Mouse (Mus musculus): ENCODE data around the gene Tuba3a. TPM values are rescaled to one million over a fixed set of nuclear protein-coding genes. Genes with fewer than 3 reads are reported as not detected.
"Not testable (repeated sequence)": the region's sequence is repeated elsewhere in the genome, so short reads cannot be mapped to it uniquely, and the experiment has no call there.

Gene Tuba3a
- total RNA-seq, 2 experiments from 2014 or later = not detected

- no peak for DNase-seq (ENCODE audit: low spot score)
- intact Hi-C loops (cut with DNase I) = no loop called here
These were observed 23.6 kb upstream of the Tuba3a start for GRCm38 (mm10) chr6:125309406-125309805.

- DNase-seq (ENCODE audit: low spot score) = no peak
- intact Hi-C loops (cut with DNase I) = no loop called here
These were observed 23.1 kb upstream of the Tuba3a start for GRCm38 (mm10) chr6:125308921-125309320.

GRCm38 (mm10) chr6:125307091-125307490 lies 21.2 kb upstream of the Tuba3a start:
- intact Hi-C loops (cut with DNase I) = no loop called here

GRCm38 (mm10) chr6:125305465-125305864 lies 19.6 kb upstream of the Tuba3a start:
- intact Hi-C loops (cut with DNase I) = no loop called here

More at GRCm38 (mm10) chr6:125307091-125307490, 21.2 kb upstream of the Tuba3a start:
- no peak for DNase-seq (ENCODE audit: low spot score)

GRCm38 (mm10) chr6:125304408-125304807 lies 18.6 kb upstream of the Tuba3a start:
- intact Hi-C loops (cut with DNase I); DNase-seq (ENCODE audit: low spot score): not testable (repeated sequence)

More at GRCm38 (mm10) chr6:125305465-125305864, 19.6 kb upstream of the Tuba3a start:
- no peak for DNase-seq (ENCODE audit: low spot score)

GRCm38 (mm10) chr6:125303242-125303641 lies 17.4 kb upstream of the Tuba3a start:
- no peak for DNase-seq (ENCODE audit: low spot score)
- intact Hi-C loops (cut with DNase I) = no loop called here

- intact Hi-C loops (cut with DNase I) = no loop called here
- no peak for DNase-seq (ENCODE audit: low spot score)
These were observed 16.6 kb upstream of the Tuba3a start for GRCm38 (mm10) chr6:125302231-125302982.

GRCm38 (mm10) chr6:125300982-125301381 lies 15.1 kb upstream of the Tuba3a start:
- DNase-seq (ENCODE audit: low spot score) = no peak
- intact Hi-C loops (cut with DNase I) = no loop called here

- intact Hi-C loops (cut with DNase I) = no loop called here
- DNase-seq (ENCODE audit: low spot score) = no peak
These were observed 11.4 kb upstream of the Tuba3a start for GRCm38 (mm10) chr6:125297149-125297820.

GRCm38 (mm10) chr6:125294049-125294448 lies 8.2 kb upstream of the Tuba3a start:
- intact Hi-C loops (cut with DNase I) = no loop called here

GRCm38 (mm10) chr6:125292256-125292655 lies 6.4 kb upstream of the Tuba3a start:
- intact Hi-C loops (cut with DNase I) = no loop called here
- no peak for DNase-seq (ENCODE audit: low spot score)

More at GRCm38 (mm10) chr6:125294049-125294448, 8.2 kb upstream of the Tuba3a start:
- DNase-seq (ENCODE audit: low spot score) = no peak

- DNase-seq (ENCODE audit: low spot score) = no peak
- intact Hi-C loops (cut with DNase I) = no loop called here
These were observed 5.5 kb upstream of the Tuba3a start for GRCm38 (mm10) chr6:125291329-125291728.

GRCm38 (mm10) chr6:125288730-125289129 lies 2.9 kb upstream of the Tuba3a start:
- no peak for DNase-seq (ENCODE audit: low spot score)

GRCm38 (mm10) chr6:125286944-125287343 lies 1.1 kb upstream of the Tuba3a start:
- intact Hi-C loops (cut with DNase I) = no loop called here
- no peak for DNase-seq (ENCODE audit: low spot score)

More at GRCm38 (mm10) chr6:125288730-125289129, 2.9 kb upstream of the Tuba3a start:
- intact Hi-C loops (cut with DNase I) = no loop called here

- DNase-seq (ENCODE audit: low spot score) = no peak
- intact Hi-C loops (cut with DNase I) = no loop called here
These were observed 1.1 kb downstream of the Tuba3a start for GRCm38 (mm10) chr6:125284751-125285150.

- intact Hi-C loops (cut with DNase I) = no loop called here
- DNase-seq (ENCODE audit: low spot score) = no peak
These were observed 1.6 kb downstream of the Tuba3a start for GRCm38 (mm10) chr6:125284250-125284649.

- DNase-seq (ENCODE audit: low spot score); intact Hi-C loops (cut with DNase I): not testable (repeated sequence)
These were observed 3.1 kb downstream of the Tuba3a start for GRCm38 (mm10) chr6:125282721-125283120.

GRCm38 (mm10) chr6:125279729-125280128 lies 6.1 kb downstream of the Tuba3a start:
- intact Hi-C loops (cut with DNase I) = loop anchor here (5.0 kb wide), 1 partner anchor 48 kb away; no protein-coding TSS in a partner anchor
- no peak for DNase-seq (ENCODE audit: low spot score)

- intact Hi-C loops (cut with DNase I) = loop anchor here (2.0 to 5.0 kb wide), 5 partner anchors 52 to 228 kb away; partner anchors contain the start of genes Acrbp and Iffo1
- no peak for DNase-seq (ENCODE audit: low spot score)
These were observed 10.8 kb downstream of the Tuba3a start for GRCm38 (mm10) chr6:125274841-125275563.

- intact Hi-C loops (cut with DNase I) = loop anchor here (5.0 kb wide), 3 partner anchors 110 to 225 kb away; partner anchors contain the start of genes Acrbp and Iffo1
These were observed 13.5 kb downstream of the Tuba3a start for GRCm38 (mm10) chr6:125272228-125272785.

More at GRCm38 (mm10) chr6:125272228-125272785, 13.5 kb downstream of the Tuba3a start:
- DNase-seq (ENCODE audit: low spot score) = no peak

Measured in heart, postnatal 25 days (tissue).